Mouse (Mus musculus) MEL (cell line): ENCODE measurements at regions not wholly inside any gene's neighbourhood (a gene's known extent, or its start where the extent isn't known, plus 50 kb on each side); places are given as distances from the start of the nearest gene placed in this dataset.

Source experiments
- DNase-seq: peaks from one replicate; pipeline ENCODE4 v3.0.0; 2011; ENCODE audit warnings: low read depth, low spot score
- H3K27ac ChIP-seq: 2 replicates; pipeline ENCODE4 v1.5.1; 2012; ENCODE audit warnings: low read depth, mild to moderate bottlenecking, control low read depth, low read length, moderate library complexity; ENCODE audit not compliant: control insufficient read depth
- H3K27me3 ChIP-seq, 2 experiments: fragments of 150-350 bp in 1 of 2; sonication (generic) in 1 of 2; 2 replicates each; pipeline ENCODE4 v1.6.1; 2012; ENCODE audit warnings: low read length in 2 of 2, mild to moderate bottlenecking in 2 of 2, improper control_type of control experiment in 1 of 2, moderate library complexity in 1 of 2; ENCODE audit not compliant: insufficient read depth in 2 of 2, control insufficient read depth in 1 of 2
- H3K36me3 ChIP-seq, 2 experiments: 2 replicates each; pipeline ENCODE4 v1.6.1; 2012 to 2014; ENCODE audit warnings: low read length in 2 of 2, improper control_type of control experiment in 1 of 2, inconsistent platforms in 1 of 2, mild to moderate bottlenecking in 1 of 2; ENCODE audit not compliant: insufficient read depth in 2 of 2, control insufficient read depth in 1 of 2
- H3K4me1 ChIP-seq, 2 experiments: fragments of 150-350 bp in 1 of 2; sonication (generic) in 1 of 2; 2 replicates each; pipeline ENCODE4 v1.6.1; 2012; ENCODE audit warnings: low read length in 2 of 2, improper control_type of control experiment in 1 of 2, mild to moderate bottlenecking in 1 of 2; ENCODE audit not compliant: insufficient read depth in 2 of 2, control insufficient read depth in 1 of 2
- H3K4me3 ChIP-seq, 2 experiments: fragments of 150-350 bp in 1 of 2; sonication (generic) in 1 of 2; 2 replicates each; pipeline ENCODE4 v1.5.1; 2012; ENCODE audit warnings: low read depth in 2 of 2, low read length in 2 of 2, mild to moderate bottlenecking in 2 of 2, moderate library complexity in 2 of 2, control low read depth in 1 of 2, improper control_type of control experiment in 1 of 2; ENCODE audit not compliant: control insufficient read depth in 1 of 2, insufficient read depth in 1 of 2
- H3K79me2 ChIP-seq: 2 replicates; pipeline ENCODE4 v1.6.1; 2012; ENCODE audit warnings: mild to moderate bottlenecking, low read length, moderate library complexity; ENCODE audit not compliant: control insufficient read depth, poor library complexity, insufficient read depth
- H3K9ac ChIP-seq: 2 replicates; pipeline ENCODE4 v1.6.1; 2012; ENCODE audit warnings: low read depth, mild to moderate bottlenecking, control low read depth, low read length, moderate library complexity; ENCODE audit not compliant: control insufficient read depth, poor library complexity, severe bottlenecking
- H3K9me3 ChIP-seq: fragments of 150-350 bp; sonication (generic); replicated peaks from 2 replicates; pipeline ENCODE4 v1.6.1; 2012; ENCODE audit warnings: mild to moderate bottlenecking, low read length, improper control_type of control experiment, moderate library complexity; ENCODE audit not compliant: insufficient read depth
- CTCF ChIP-seq, 3 experiments: IDR thresholded peaks in 2 of 3; conservative IDR thresholded peaks in 1 of 3; 2 replicates each; pipeline ENCODE4 v1.5.1; 2011 to 2012; ENCODE audit warnings: low read length in 3 of 3, low read depth in 2 of 3, mild to moderate bottlenecking in 2 of 3, improper control_type of control experiment in 1 of 3, inconsistent platforms in 1 of 3, mixed read lengths in 1 of 3, moderate library complexity in 1 of 3; ENCODE audit not compliant: control insufficient read depth in 1 of 3, insufficient read depth in 1 of 3, poor library complexity in 1 of 3, severe bottlenecking in 1 of 3
- ELF1 ChIP-seq: IDR thresholded peaks from 2 replicates; pipeline ENCODE4 v1.6.1; 2014; ENCODE audit warnings: low read depth, mild to moderate bottlenecking, inconsistent platforms, low read length, improper control_type of control experiment, moderate library complexity
- EP300 ChIP-seq, 2 experiments: IDR thresholded peaks; 2 replicates each; pipeline ENCODE4 v1.6.1; 2011; ENCODE audit warnings: improper control_type of control experiment in 2 of 2, low read length in 2 of 2, low read depth in 1 of 2, mild to moderate bottlenecking in 1 of 2
- HCFC1 ChIP-seq: IDR thresholded peaks from 2 replicates; pipeline ENCODE4 v1.6.1; 2012; ENCODE audit warnings: low read depth, mild to moderate bottlenecking, inconsistent platforms, low read length, improper control_type of control experiment, moderate library complexity
- JUND ChIP-seq: IDR thresholded peaks from 2 replicates; pipeline ENCODE4 v1.6.1; 2011; ENCODE audit warnings: low read depth, mild to moderate bottlenecking, improper control_type of control experiment, low read length
- MAX ChIP-seq: IDR thresholded peaks from 2 replicates; pipeline ENCODE4 v1.6.1; 2011; ENCODE audit warnings: low read length, improper control_type of control experiment
- POLR2A ChIP-seq, 2 experiments: IDR thresholded peaks; 2 replicates each; pipeline ENCODE4 v1.6.1; 2011 to 2012; ENCODE audit warnings: low read length in 2 of 2, mild to moderate bottlenecking in 2 of 2, control low read depth in 1 of 2, improper control_type of control experiment in 1 of 2, low read depth in 1 of 2, moderate library complexity in 1 of 2; ENCODE audit not compliant: control insufficient read depth in 1 of 2, insufficient read depth in 1 of 2, poor library complexity in 1 of 2
- POLR2AphosphoS5 ChIP-seq: IDR thresholded peaks from 2 replicates; pipeline ENCODE4 v1.6.1; 2012; ENCODE audit warnings: low read depth, borderline replicate concordance, mild to moderate bottlenecking, inconsistent platforms, low read length, moderate library complexity, mixed read lengths
- RAD21 ChIP-seq: IDR thresholded peaks from 2 replicates; pipeline ENCODE4 v1.6.1; 2011; ENCODE audit warnings: mild to moderate bottlenecking, low read depth, low read length, improper control_type of control experiment
- SIN3A ChIP-seq: IDR thresholded peaks from 2 replicates; pipeline ENCODE4 v1.6.1; 2012; ENCODE audit warnings: low read length, improper control_type of control experiment, inconsistent platforms
- TAL1 ChIP-seq: IDR thresholded peaks from 2 replicates; pipeline ENCODE4 v1.6.1; 2012; ENCODE audit warnings: mild to moderate bottlenecking, inconsistent platforms, low read length, moderate library complexity, mixed read lengths
- TCF12 ChIP-seq: IDR thresholded peaks from 2 replicates; pipeline ENCODE4 v1.6.1; 2014; ENCODE audit warnings: low read depth, mild to moderate bottlenecking, inconsistent platforms, low read length, improper control_type of control experiment, moderate library complexity
- ZKSCAN1 ChIP-seq: IDR thresholded peaks from 2 replicates; pipeline ENCODE4 v1.6.1; 2012; ENCODE audit warnings: low read depth, mild to moderate bottlenecking, inconsistent platforms, low read length, improper control_type of control experiment, moderate library complexity

- no peak for TF ChIP-seq TCF12
- no peak for TF ChIP-seq CTCF (IDR thresholded peaks at IDR 0.05 in 2 of 3, conservative IDR thresholded peaks at IDR 0.05 in 1 of 3; ENCODE audit: control insufficient read depth in 1 of 3, insufficient read depth in 1 of 3, low read depth in 2 of 3, low read length in 3 of 3, poor library complexity in 1 of 3, severe bottlenecking in 1 of 3)
- no peak for TF ChIP-seq POLR2A (IDR thresholded peaks at IDR 0.05; ENCODE audit: control insufficient read depth in 1 of 2, insufficient read depth in 1 of 2, low read depth in 1 of 2, low read length in 2 of 2, poor library complexity in 1 of 2)
- no peak for TF ChIP-seq SIN3A
- no peak for TF ChIP-seq RAD21
- no peak for TF ChIP-seq TAL1
- DNase-seq, result no peak
- Histone ChIP-seq H3K9ac (no peak overlapping the region), H3K27me3 (no peaks in the 10 kb centered on the region), H3K9me3 (no peaks in the 10 kb centered on the region), H3K4me1 (no peaks in the 10 kb centered on the region), H3K79me2 (no peaks in the 10 kb centered on the region), H3K36me3 (no peaks in the 10 kb centered on the region), H3K27ac (no peak overlapping the region), H3K4me3 (no peak overlapping the region)
Observed at GRCm38 (mm10) chr12:74527190-74527621, 211.0 kb upstream of the Gm11042 start.

DNA sequence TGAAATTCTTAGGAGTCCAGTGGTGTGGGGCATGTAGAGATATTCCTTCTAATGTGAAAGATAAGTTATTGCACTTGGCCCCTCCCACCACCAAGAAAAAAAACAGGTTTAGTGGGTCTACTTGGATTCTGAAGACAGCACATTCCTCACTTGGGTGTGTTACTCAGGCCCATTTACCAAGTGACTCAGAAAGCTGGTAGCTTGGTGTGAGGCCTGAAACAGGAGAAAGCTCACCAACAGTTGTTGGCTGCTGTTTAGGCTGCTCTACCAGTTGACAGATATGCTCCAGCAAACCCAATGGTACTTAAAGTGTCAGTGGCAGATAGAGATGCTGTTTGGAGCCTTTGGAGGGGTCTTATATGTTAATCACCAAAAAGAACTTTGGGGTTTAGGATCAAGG lies 207.8 kb upstream of the Gm11042 start:
- no peak overlapping the region for H3K4me3 ChIP-seq
- TF ChIP-seq MAX, result no peak
- TF ChIP-seq, all 39 proteins: peak for 0
- Histone ChIP-seq H3K9ac (no peak overlapping the region), H3K27ac (no peak overlapping the region), H3K9me3 (no peaks in the 10 kb centered on the region), H3K27me3 (no peaks in the 10 kb centered on the region), H3K4me1 (no peaks in the 10 kb centered on the region), H3K36me3 (no peaks in the 10 kb centered on the region), H3K79me2 (no peaks in the 10 kb centered on the region)
- DNase-seq, result no peak

- Histone ChIP-seq H3K4me1 (no peaks in the 10 kb centered on the region), H3K9me3 (no peaks in the 10 kb centered on the region), H3K36me3 (no peaks in the 10 kb centered on the region), H3K27me3 (no peaks in the 10 kb centered on the region), H3K79me2 (no peaks in the 10 kb centered on the region), H3K4me3 (no peak overlapping the region), H3K27ac (no peak overlapping the region), H3K9ac (no peak overlapping the region)
- DNase-seq, result no peak
- TF ChIP-seq EP300 (IDR thresholded peaks at IDR 0.05; ENCODE audit: low read depth in 1 of 2, low read length in 2 of 2), result no peak
- no peak for TF ChIP-seq POLR2AphosphoS5
- no peak for TF ChIP-seq MAX
- TF ChIP-seq JUND, result no peak
- TF ChIP-seq SIN3A, result no peak
- no peak for TF ChIP-seq ELF1
- TF ChIP-seq ZKSCAN1, result no peak
- no peak for TF ChIP-seq HCFC1
- TF ChIP-seq RAD21, result no peak
Observed at GRCm38 (mm10) chr12:74518032-74518431, 201.8 kb upstream of the Gm11042 start.
